Mouse (Mus musculus) testis, adult 2 months (tissue): ENCODE results near the gene Gstt4. TPM values are rescaled to one million over a fixed set of nuclear protein-coding genes. Genes with fewer than 3 reads are reported as not detected.

Source experiments
- H3K27ac ChIP-seq: fragments of 200-500 bp; 2 replicates; pipeline ENCODE4 v1.5.1; 2012; ENCODE audit warnings: low read depth, low read length; ENCODE audit not compliant: control insufficient read depth, insufficient read depth
- H3K27me3 ChIP-seq: fragments of 200-500 bp; 2 replicates; pipeline ENCODE4 v1.6.1; 2012; ENCODE audit warnings: mild to moderate bottlenecking, low read length, moderate library complexity; ENCODE audit not compliant: control insufficient read depth, insufficient read depth
- H3K36me3 ChIP-seq: fragments of 200-500 bp; 2 replicates; pipeline ENCODE4 v1.6.1; 2012; ENCODE audit warnings: mild to moderate bottlenecking, low read length; ENCODE audit not compliant: control insufficient read depth, insufficient read depth
- H3K4me1 ChIP-seq: fragments of 200-500 bp; 2 replicates; pipeline ENCODE4 v1.6.1; 2012; ENCODE audit warnings: low read length; ENCODE audit not compliant: control insufficient read depth, insufficient read depth
- H3K4me3 ChIP-seq: fragments of 200-500 bp; 2 replicates; pipeline ENCODE4 v1.5.1; 2012; ENCODE audit warnings: low read depth, mild to moderate bottlenecking, low read length, moderate library complexity, mixed read lengths; ENCODE audit not compliant: control insufficient read depth
- CTCF ChIP-seq: fragments of 200-500 bp; IDR thresholded peaks from 2 replicates; pipeline ENCODE4 v1.5.1; 2012; ENCODE audit warnings: low read depth, mild to moderate bottlenecking, inconsistent platforms, low read length, moderate library complexity; ENCODE audit not compliant: control insufficient read depth, insufficient read depth, insufficient replicate concordance
- POLR2A ChIP-seq: fragments of 200-500 bp; IDR thresholded peaks from 2 replicates; pipeline ENCODE4 v1.6.1; 2012; ENCODE audit warnings: low read depth, mild to moderate bottlenecking, inconsistent platforms, low read length, moderate library complexity; ENCODE audit not compliant: control insufficient read depth
- polyA plus RNA-seq: library from polyadenylated mRNA; depleted of rRNA; stranded (reverse); fragments of >200 nt; gene quantifications from 2 replicates; pipeline ENCODE4 v1.2.3, GENCODE M21; 2012

Gene Gstt4
- polyA plus RNA-seq, 1 experiment = 561 TPM

- no peaks in the 10 kb centered on the region for H3K4me1 ChIP-seq
- H3K4me3 ChIP-seq = no peak overlapping the region
- no peaks in the 10 kb centered on the region for H3K27me3 ChIP-seq
- TF ChIP-seq CTCF = no peak
- TF ChIP-seq POLR2A = no peak
- H3K36me3 ChIP-seq = no peaks in the 10 kb centered on the region
- no peak overlapping the region for H3K27ac ChIP-seq
Measured at GRCm38 (mm10) chr10:75804217-75804616, 18.1 kb downstream of the Gstt4 start.

GRCm38 (mm10) chr10:75798176-75798696 lies 24.1 kb downstream of the Gstt4 start, which contains the start of gene Gstt1:
Gene Gstt1 (minus strand): TSS chr10:75798584.
- no peaks in the 10 kb centered on the region for H3K36me3 ChIP-seq
- no peaks in the 10 kb centered on the region for H3K27me3 ChIP-seq
- no peak for TF ChIP-seq CTCF
- no peak within 1 kb of the TSS for H3K27ac ChIP-seq
- H3K4me1 ChIP-seq = peaks cover 3% of the 10 kb centered on the region
- peak within 1 kb of the TSS; percentile 4 for H3K4me3 ChIP-seq

- Histone ChIP-seq H3K27ac (no peak overlapping the region), H3K27me3 (no peaks in the 10 kb centered on the region), H3K4me1 (peaks cover 3% of the 10 kb centered on the region), H3K4me3 (peak overlapping the region; percentile 4), H3K36me3 (no peaks in the 10 kb centered on the region)
- no peak for TF ChIP-seq POLR2A
Measured at GRCm38 (mm10) chr10:75797619-75798175, 24.6 kb downstream of the Gstt4 start.

GRCm38 (mm10) chr10:75796731-75797516 lies 25.4 kb downstream of the Gstt4 start:
- Histone ChIP-seq H3K4me3 (no peak overlapping the region), H3K27me3 (no peaks in the 10 kb centered on the region), H3K36me3 (no peaks in the 10 kb centered on the region), H3K4me1 (peaks cover 3% of the 10 kb centered on the region), H3K27ac (no peak overlapping the region)
- TF ChIP-seq CTCF (no peak), POLR2A (no peak)

GRCm38 (mm10) chr10:75794880-75795279 lies 27.5 kb downstream of the Gstt4 start:
- no peak overlapping the region for H3K4me3 ChIP-seq
- TF ChIP-seq POLR2A (no peak), CTCF (no peak)
- no peaks in the 10 kb centered on the region for H3K27me3 ChIP-seq
- no peaks in the 10 kb centered on the region for H3K36me3 ChIP-seq
- H3K27ac ChIP-seq = no peak overlapping the region
- H3K4me1 ChIP-seq = peaks cover 3% of the 10 kb centered on the region

- TF ChIP-seq CTCF (no peak), POLR2A (no peak)
- no peak overlapping the region for H3K27ac ChIP-seq
- no peaks in the 10 kb centered on the region for H3K36me3 ChIP-seq
- no peaks in the 10 kb centered on the region for H3K27me3 ChIP-seq
- H3K4me1 ChIP-seq = no peaks in the 10 kb centered on the region
- no peak overlapping the region for H3K4me3 ChIP-seq
Measured at GRCm38 (mm10) chr10:75790773-75791172, 31.6 kb downstream of the Gstt4 start.

- no peak for TF ChIP-seq POLR2A
- TF ChIP-seq CTCF = no peak
Measured at GRCm38 (mm10) chr10:75789841-75790240, 32.5 kb downstream of the Gstt4 start.

More at GRCm38 (mm10) chr10:75789841-75790240, 32.5 kb downstream of the Gstt4 start:
- Histone ChIP-seq H3K36me3 (no peaks in the 10 kb centered on the region), H3K4me1 (no peaks in the 10 kb centered on the region), H3K27me3 (no peaks in the 10 kb centered on the region), H3K4me3 (no peak overlapping the region), H3K27ac (no peak overlapping the region)
